9 mouse cellular contexts compared by ENCODE assay signal in genomic region chr4:126226640-126227039, GRCm38 (mm10). TPM values are rescaled to one million over a fixed set of nuclear protein-coding genes. Genes with fewer than 3 reads are reported as not detected.
A peak's percentile ranks its signal among the peaks of the same experiment; 100 is the strongest.
DNase-seq lines count a peak whose midpoint lies in the region; ATAC-seq and TF ChIP-seq lines count a peak whose summit lies in the region.
"Had no signal": no experiment of that assay in that cellular context is flagged by ENCODE, and none has a peak within 500 bp of the region (broad histone marks: within the 10 kb centered on the region; RNA-seq: fewer than 3 reads in every experiment).

No protein-coding gene starts in this region.

- H3K79me2 ChIP-seq in heart, adult 2 months (replicated peaks; ENCODE audit: control insufficient read depth, insufficient read depth, low read length): no peaks in the 10 kb centered on the region

- no peak for ATAC-seq in heart, embryonic 11.5 days (replicated peaks; ENCODE audit: insufficient number of reproducible peaks, low FRiP score, low TSS enrichment)
- no peak for ATAC-seq in lung, embryonic 15.5 days (ENCODE audit: borderline replicate concordance, extremely low read depth, low FRiP score, low TSS enrichment)
- no peak for ATAC-seq in limb, embryonic 13.5 days (ENCODE audit: low FRiP score, low read depth)
- peak; percentile 16 for ATAC-seq in stomach, postnatal 0 days (ENCODE audit: low FRiP score, low TSS enrichment)

- intact Hi-C loops in heart, adult 2 months (cut with DNase I): loop anchor here (1.0 to 2.0 kb wide), 4 partner anchors 24 to 84 kb away; partner anchors contain the start of gene Thrap3

- WGBS in heart, adult 2 months: 39% methylated on average over 12 of the region's 12 CpGs
- 47% methylated on average over 12 of the region's 12 CpGs for WGBS in heart, embryonic 11.5 days (ENCODE audit: insufficient replicate concordance)
- WGBS in lung, embryonic 15.5 days: 52% methylated on average over 12 of the region's 12 CpGs
- WGBS in limb, embryonic 13.5 days: 54% methylated on average over 12 of the region's 12 CpGs
- 48% methylated on average over 12 of the region's 12 CpGs for WGBS in stomach, postnatal 0 days

- no peaks in the 10 kb centered on the region for H3K36me3 ChIP-seq in heart, adult 2 months (ENCODE audit: control insufficient read depth, insufficient read depth, low read length)
- peaks cover 8% of the 10 kb centered on the region for H3K36me3 ChIP-seq in heart, embryonic 11.5 days (ENCODE audit: control insufficient read depth, insufficient read depth, low read length)
- peaks cover 14% of the 10 kb centered on the region for H3K36me3 ChIP-seq in lung, embryonic 15.5 days
- H3K36me3 ChIP-seq in limb, embryonic 13.5 days: peaks cover 20% of the 10 kb centered on the region
- H3K36me3 ChIP-seq in stomach, postnatal 0 days (ENCODE audit: control insufficient read depth, insufficient read depth, low read length): peaks cover 6% of the 10 kb centered on the region; the same call in 1 of the 2 replicates

- TF ChIP-seq CTCF in heart, adult 2 months (IDR thresholded peaks at IDR 0.05): no peak
- no peak for TF ChIP-seq CTCF in stomach, postnatal 0 days (IDR thresholded peaks at IDR 0.05; ENCODE audit: low read depth)

- peak overlapping the region; percentile 50; the same call in 1 of the 2 replicates for H3K4me3 ChIP-seq in heart, adult 2 months
- H3K4me3 ChIP-seq in heart, embryonic 11.5 days (ENCODE audit: low read depth, low read length): no peak overlapping the region
- H3K4me3 ChIP-seq in lung, embryonic 15.5 days: no peak overlapping the region
- H3K4me3 ChIP-seq in limb, embryonic 13.5 days: 0 out of 2 replicates have a peak overlapping the region, but pooled peaks have one; percentile 36
- H3K4me3 ChIP-seq in stomach, postnatal 0 days (ENCODE audit: low read depth, low read length): no peak overlapping the region

- H3K4me2 ChIP-seq in heart, embryonic 11.5 days: no peak overlapping the region; the same call in 1 of the 2 replicates
- H3K4me2 ChIP-seq in lung, embryonic 15.5 days: peak overlapping the region; percentile 59
- H3K4me2 ChIP-seq in limb, embryonic 13.5 days (replicated peaks): peak overlapping the region; percentile 62; the same call in 1 of the 2 replicates
- H3K4me2 ChIP-seq in stomach, postnatal 0 days (replicated peaks; ENCODE audit: low read depth): no peak overlapping the region; the same call in 1 of the 2 replicates

- no peak for TF ChIP-seq EP300 in heart, adult 2 months (IDR thresholded peaks at IDR 0.05; ENCODE audit: insufficient read depth, low read depth, low read length)
- TF ChIP-seq EP300 in stomach, postnatal 0 days (optimal IDR thresholded peaks at IDR 0.05): no peak

- no peaks in the 10 kb centered on the region for H3K27me3 ChIP-seq in heart, adult 2 months (ENCODE audit: control insufficient read depth, insufficient read depth, low read length)
- no peaks in the 10 kb centered on the region for H3K27me3 ChIP-seq in heart, embryonic 11.5 days (ENCODE audit: control insufficient read depth, insufficient read depth, low read length)
- no peaks in the 10 kb centered on the region for H3K27me3 ChIP-seq in lung, embryonic 15.5 days
- no peaks in the 10 kb centered on the region for H3K27me3 ChIP-seq in limb, embryonic 13.5 days
- H3K27me3 ChIP-seq in stomach, postnatal 0 days (ENCODE audit: control insufficient read depth, insufficient read depth, low read length): no peaks in the 10 kb centered on the region

- TF ChIP-seq POLR2A in heart, adult 2 months (IDR thresholded peaks at IDR 0.05; ENCODE audit: insufficient read depth, low read depth, low read length): no peak

- 0 out of 2 replicates have a peak overlapping the region, but pooled peaks have one; percentile 7 for H3K9ac ChIP-seq in heart, adult 2 months (ENCODE audit: low read depth, low read length)
- H3K9ac ChIP-seq in heart, embryonic 11.5 days (ENCODE audit: low read depth, low read length): no peak overlapping the region
- H3K9ac ChIP-seq in lung, embryonic 15.5 days: no peak overlapping the region
- H3K9ac ChIP-seq in limb, embryonic 13.5 days: no peak overlapping the region; the same call in 1 of the 2 replicates
- H3K9ac ChIP-seq in stomach, postnatal 0 days (ENCODE audit: low read length): no peak overlapping the region
- H3K9ac ChIP-seq: liver, embryonic 14.5 days had no signal

- DNase-seq in heart, adult 2 months: peak in 1 of 2 experiments; percentile 21
- DNase-seq in lung, postnatal 36 days: no peak
- DNase-seq in stomach, postnatal 0 days (ENCODE audit: low spot score): no peak
- no peak for DNase-seq in urinary bladder, postnatal 25 days (ENCODE audit: low spot score)
- DNase-seq in cerebellum, postnatal 14 days: no peak

- no peaks in the 10 kb centered on the region for H3K9me3 ChIP-seq in heart, embryonic 11.5 days (replicated peaks; ENCODE audit: control insufficient read depth, low read length)
- H3K9me3 ChIP-seq in lung, embryonic 15.5 days: no peaks in the 10 kb centered on the region
- no peaks in the 10 kb centered on the region for H3K9me3 ChIP-seq in limb, embryonic 13.5 days
- H3K9me3 ChIP-seq in stomach, postnatal 0 days (ENCODE audit: control insufficient read depth, low read length): no peaks in the 10 kb centered on the region

- peak overlapping the region; percentile 88 for H3K27ac ChIP-seq in heart, adult 2 months
- H3K27ac ChIP-seq in heart, embryonic 11.5 days (ENCODE audit: low read depth, low read length): no peak overlapping the region; the same call in 1 of the 2 replicates
- no peak overlapping the region for H3K27ac ChIP-seq in lung, embryonic 15.5 days
- no peak overlapping the region for H3K27ac ChIP-seq in limb, embryonic 13.5 days
- H3K27ac ChIP-seq in stomach, postnatal 0 days (replicated peaks): no peak overlapping the region
- H3K27ac ChIP-seq: liver, embryonic 14.5 days had no signal

- peaks cover 5% of the 10 kb centered on the region for H3K4me1 ChIP-seq in heart, adult 2 months (ENCODE audit: control insufficient read depth, insufficient read depth, low read length)
- H3K4me1 ChIP-seq in heart, embryonic 11.5 days (ENCODE audit: control insufficient read depth, insufficient read depth, low read length): peaks cover 7% of the 10 kb centered on the region; the same call in 1 of the 2 replicates
- 0 out of 2 replicates have a peak, but pooled peaks cover 3% of the 10 kb centered on the region for H3K4me1 ChIP-seq in lung, embryonic 15.5 days
- H3K4me1 ChIP-seq in limb, embryonic 13.5 days: peaks cover 9% of the 10 kb centered on the region
- no peaks in the 10 kb centered on the region; the same call in 1 of the 2 replicates for H3K4me1 ChIP-seq in stomach, postnatal 0 days (replicated peaks; ENCODE audit: control insufficient read depth, insufficient read depth)

RNA-seq across cellular contexts. Expression of gene Thrap3, which starts 24.1 kb away (rescaled TPM):
- total RNA-seq in heart, adult 2 months (2021): 100 to 1,000 TPM; 100 to 118 TPM
- polyA plus RNA-seq in heart, adult 2 months (2012; rRNA removed): 37.9 and 61.4 TPM in 2 replicates
- polyA plus RNA-seq in heart, embryonic 11.5 days (2014; fragmentation: Nextera tagmentation; extraction: Ambion mirVana): 131 and 155 TPM in 2 replicates
- polyA plus RNA-seq in lung, embryonic 15.5 days (2015; fragmentation: Nextera tagmentation; extraction: Ambion mirVana): 228 and 230 TPM in 2 replicates
- polyA plus RNA-seq in limb, embryonic 13.5 days (2015; fragmentation: Nextera tagmentation; extraction: Ambion mirVana): 251 and 256 TPM in 2 replicates
- polyA plus RNA-seq in stomach, postnatal 0 days (2015; fragmentation: Nextera tagmentation; extraction: Ambion mirVana): 70.3 and 78.7 TPM in 2 replicates

RNA-seq across cellular contexts. Expression of gene Map7d1, which starts 29.5 kb away (rescaled TPM):
- 100 to 1,000 TPM; 253 to 267 TPM for total RNA-seq in heart, adult 2 months (2021)
- polyA plus RNA-seq in heart, adult 2 months (2012; rRNA removed): 149 and 161 TPM in 2 replicates
- polyA plus RNA-seq in heart, embryonic 11.5 days (2014; fragmentation: Nextera tagmentation; extraction: Ambion mirVana): 37.0 and 44.6 TPM in 2 replicates
- 40.8 and 45.3 TPM in 2 replicates for polyA plus RNA-seq in lung, embryonic 15.5 days (2015; fragmentation: Nextera tagmentation; extraction: Ambion mirVana)
- 46.5 and 49.9 TPM in 2 replicates for polyA plus RNA-seq in limb, embryonic 13.5 days (2015; fragmentation: Nextera tagmentation; extraction: Ambion mirVana)
- 15.2 and 17.8 TPM in 2 replicates for polyA plus RNA-seq in stomach, postnatal 0 days (2015; fragmentation: Nextera tagmentation; extraction: Ambion mirVana)

RNA-seq across cellular contexts. Expression of gene Trappc3, which starts 35.5 kb away (rescaled TPM):
- 10 to 100 TPM; 46.3 to 49.5 TPM for total RNA-seq in heart, adult 2 months (2021)
- 41.0 and 65.9 TPM in 2 replicates for polyA plus RNA-seq in heart, adult 2 months (2012; rRNA removed)
- 11.0 and 28.0 TPM in 2 replicates for polyA plus RNA-seq in heart, embryonic 11.5 days (2014; fragmentation: Nextera tagmentation; extraction: Ambion mirVana)
- 106 and 108 TPM in 2 replicates for polyA plus RNA-seq in lung, embryonic 15.5 days (2015; fragmentation: Nextera tagmentation; extraction: Ambion mirVana)
- polyA plus RNA-seq in limb, embryonic 13.5 days (2015; fragmentation: Nextera tagmentation; extraction: Ambion mirVana): 124 and 126 TPM in 2 replicates
- 80.7 and 84.6 TPM in 2 replicates for polyA plus RNA-seq in stomach, postnatal 0 days (2015; fragmentation: Nextera tagmentation; extraction: Ambion mirVana)

RNA-seq across cellular contexts. Expression of gene Col8a2, which starts 60.0 kb away (rescaled TPM):
- total RNA-seq in heart, adult 2 months (2021): under 1 TPM; 0.57 to 0.66 TPM
- polyA plus RNA-seq in heart, adult 2 months (2012; rRNA removed): 0.45 and 0.91 TPM in 2 replicates
- 2.0 and 3.0 TPM in 2 replicates for polyA plus RNA-seq in heart, embryonic 11.5 days (2014; fragmentation: Nextera tagmentation; extraction: Ambion mirVana)
- 5.4 and 5.8 TPM in 2 replicates for polyA plus RNA-seq in lung, embryonic 15.5 days (2015; fragmentation: Nextera tagmentation; extraction: Ambion mirVana)
- 39.8 and 42.7 TPM in 2 replicates for polyA plus RNA-seq in limb, embryonic 13.5 days (2015; fragmentation: Nextera tagmentation; extraction: Ambion mirVana)
- polyA plus RNA-seq in stomach, postnatal 0 days (2015; fragmentation: Nextera tagmentation; extraction: Ambion mirVana): 6.4 and 7.8 TPM in 2 replicates

Comparison
In these comparisons a context has a peak if more than half of its experiments do, and no peak if none do; other contexts are left out.
1. H3K4me3 ChIP-seq: peak in heart, adult 2 months (single experiment) and limb, embryonic 13.5 days (single experiment); none in heart, embryonic 11.5 days (single experiment), lung, embryonic 15.5 days (single experiment) and stomach, postnatal 0 days (single experiment).
2. H3K4me2 ChIP-seq: peak in lung, embryonic 15.5 days (single experiment) and limb, embryonic 13.5 days (single experiment); none in heart, embryonic 11.5 days (single experiment) and stomach, postnatal 0 days (single experiment).